Mouse (Mus musculus): ENCODE results near the gene Olfr449. TPM values are rescaled to one million over a fixed set of nuclear protein-coding genes. Genes with fewer than 3 reads are reported as not detected.

Gene Olfr449
- polyA plus RNA-seq, 1 experiment from 2014 or later, result not detected

Other genes with a start within 250 kb of the Olfr449 start
- gene Tcaf3, start 236.7 kb upstream of the Olfr449 start, polyA plus RNA-seq (2015; fragmentation: Nextera tagmentation; extraction: Ambion mirVana), result 0.06 TPM in 1 of 2 replicates, not detected in the other
- 3.7 and 4.0 TPM in 2 replicates for gene Tcaf2, start 189.1 kb upstream of the Olfr449 start, polyA plus RNA-seq (2015; fragmentation: Nextera tagmentation; extraction: Ambion mirVana)
- gene Tcaf1, start 124.3 kb upstream of the Olfr449 start, polyA plus RNA-seq (2015; fragmentation: Nextera tagmentation; extraction: Ambion mirVana), result 39.1 and 45.1 TPM in 2 replicates
- not detected in 2 replicates for gene Olfr453, start 95.0 kb upstream of the Olfr449 start, polyA plus RNA-seq (2015; fragmentation: Nextera tagmentation; extraction: Ambion mirVana)
- not detected in 2 replicates for gene Olfr38, start 78.0 kb upstream of the Olfr449 start, polyA plus RNA-seq (2015; fragmentation: Nextera tagmentation; extraction: Ambion mirVana)
- not detected in 2 replicates for gene Olfr452, start 49.3 kb upstream of the Olfr449 start, polyA plus RNA-seq (2015; fragmentation: Nextera tagmentation; extraction: Ambion mirVana)
- not detected in 2 replicates for gene Olfr450, start 22.4 kb upstream of the Olfr449 start, polyA plus RNA-seq (2015; fragmentation: Nextera tagmentation; extraction: Ambion mirVana)
- gene Olfr448, start 56.1 kb downstream of the Olfr449 start, polyA plus RNA-seq (2015; fragmentation: Nextera tagmentation; extraction: Ambion mirVana), result not detected in 2 replicates
- gene Olfr447, start 74.5 kb downstream of the Olfr449 start, polyA plus RNA-seq (2015; fragmentation: Nextera tagmentation; extraction: Ambion mirVana), result not detected in 2 replicates
- not detected in 2 replicates for gene Olfr446, start 87.0 kb downstream of the Olfr449 start, polyA plus RNA-seq (2015; fragmentation: Nextera tagmentation; extraction: Ambion mirVana)
- not detected in 2 replicates for gene Olfr444, start 114.7 kb downstream of the Olfr449 start, polyA plus RNA-seq (2015; fragmentation: Nextera tagmentation; extraction: Ambion mirVana)

Data from heart, embryonic 16.5 days (tissue).